Mouse (Mus musculus) CH12.LX (cell line): ENCODE data around the gene Slc22a5. TPM values are rescaled to one million over a fixed set of nuclear protein-coding genes. Genes with fewer than 3 reads are reported as not detected.
A peak's percentile ranks its signal among the peaks of the same experiment; 100 is the strongest.

Experiments used
- DNase-seq: peaks from one replicate; pipeline ENCODE4 v3.0.0-alpha.2; 2013; ENCODE audit errors: extremely low read depth
- H3K27ac ChIP-seq: 2 replicates; pipeline ENCODE4 v1.5.1; 2012; ENCODE audit warnings: low read depth, mild to moderate bottlenecking, control low read depth, moderate library complexity; ENCODE audit not compliant: insufficient read depth
- H3K27me3 ChIP-seq: replicated peaks from 2 replicates; pipeline ENCODE3; 2012; ENCODE audit warnings: inconsistent platforms
- H3K36me3 ChIP-seq, 2 experiments: replicated peaks in 1 of 2; 2 replicates each; pipeline versions ENCODE3 to v1.6.1; 2012; ENCODE audit warnings: inconsistent platforms in 1 of 2, low read length in 1 of 2, mild to moderate bottlenecking in 1 of 2, mixed read lengths in 1 of 2, moderate library complexity in 1 of 2; ENCODE audit not compliant: control insufficient read depth in 1 of 2, insufficient read depth in 1 of 2
- H3K4me1 ChIP-seq, 2 experiments: 2 replicates each; pipeline ENCODE4 v1.6.1; 2012; ENCODE audit warnings: inconsistent platforms in 1 of 2, moderate library complexity in 1 of 2; ENCODE audit not compliant: insufficient read depth in 2 of 2, control insufficient read depth in 1 of 2
- H3K4me2 ChIP-seq: 2 replicates; pipeline ENCODE4 v1.6.1; 2012; ENCODE audit warnings: low read depth, mild to moderate bottlenecking, control low read depth; ENCODE audit not compliant: poor library complexity, insufficient read depth, severe bottlenecking
- H3K4me3 ChIP-seq, 3 experiments: fragments of 150-350 bp in 1 of 3; sonication (generic) in 1 of 3; replicated peaks in 1 of 3; 2 replicates each; pipeline versions ENCODE3 to v1.5.1; 2011 to 2012; ENCODE audit warnings: low read depth in 2 of 3, low read length in 2 of 3, mild to moderate bottlenecking in 2 of 3, moderate library complexity in 2 of 3, control low read depth in 1 of 3, improper control_type of control experiment in 1 of 3, inconsistent platforms in 1 of 3, mixed read lengths in 1 of 3; ENCODE audit not compliant: poor library complexity in 1 of 3
- H3K79me2 ChIP-seq: replicated peaks from 2 replicates; pipeline ENCODE4 v1.6.1; 2012; ENCODE audit warnings: mild to moderate bottlenecking, moderate library complexity; ENCODE audit not compliant: control insufficient read depth, poor library complexity, insufficient read depth, severe bottlenecking; ENCODE audit errors: extremely low read depth
- H3K9ac ChIP-seq: 2 replicates; pipeline ENCODE4 v1.6.1; 2012; ENCODE audit warnings: low read depth, mild to moderate bottlenecking, control low read depth, moderate library complexity; ENCODE audit not compliant: insufficient read depth
- H3K9me3 ChIP-seq: replicated peaks from 2 replicates; pipeline ENCODE3; 2012; ENCODE audit warnings: low read length, inconsistent platforms, mixed read lengths
- BHLHE40 ChIP-seq: IDR thresholded peaks from 2 replicates; pipeline ENCODE4 v1.6.1; 2011; ENCODE audit warnings: mild to moderate bottlenecking, low read depth, low read length, improper control_type of control experiment
- CHD1 ChIP-seq: IDR thresholded peaks from 2 replicates; pipeline ENCODE4 v1.6.1; 2012; ENCODE audit warnings: low read depth, low read length, improper control_type of control experiment, inconsistent platforms
- CHD2 ChIP-seq: IDR thresholded peaks from 2 replicates; pipeline ENCODE4 v1.6.1; 2011; ENCODE audit warnings: low read length, improper control_type of control experiment
- ELF1 ChIP-seq: IDR thresholded peaks from 2 replicates; pipeline ENCODE4 v1.6.1; 2014; ENCODE audit warnings: low read depth, mild to moderate bottlenecking, inconsistent platforms, low read length, improper control_type of control experiment
- EP300 ChIP-seq: IDR thresholded peaks from 2 replicates; pipeline ENCODE4 v1.6.1; 2011; ENCODE audit warnings: low read length, improper control_type of control experiment
- GABPA ChIP-seq: IDR thresholded peaks from 2 replicates; pipeline ENCODE4 v1.6.1; 2012; ENCODE audit warnings: low read depth, low read length, improper control_type of control experiment, inconsistent platforms; ENCODE audit not compliant: insufficient replicate concordance
- HCFC1 ChIP-seq: IDR thresholded peaks from 2 replicates; pipeline ENCODE4 v1.6.1; 2012; ENCODE audit warnings: low read depth, mild to moderate bottlenecking, inconsistent platforms, low read length, improper control_type of control experiment
- IRF4 ChIP-seq: IDR thresholded peaks from 2 replicates; pipeline ENCODE4 v1.6.1; 2014; ENCODE audit warnings: low read depth, mild to moderate bottlenecking, inconsistent platforms, low read length, improper control_type of control experiment
- JUND ChIP-seq: conservative IDR thresholded peaks from 2 replicates; pipeline ENCODE4 v1.6.1; 2011; ENCODE audit warnings: low read depth, low read length, improper control_type of control experiment
- KAT2A ChIP-seq: IDR thresholded peaks from 2 replicates; pipeline ENCODE4 v1.6.1; 2012; ENCODE audit warnings: low read length, improper control_type of control experiment, inconsistent platforms; ENCODE audit not compliant: insufficient replicate concordance
- MAX ChIP-seq: IDR thresholded peaks from 2 replicates; pipeline ENCODE4 v1.6.1; 2011; ENCODE audit warnings: low read length, improper control_type of control experiment
- MAZ ChIP-seq: IDR thresholded peaks from 2 replicates; pipeline ENCODE4 v1.6.1; 2012; ENCODE audit warnings: low read depth, mild to moderate bottlenecking, inconsistent platforms, low read length, improper control_type of control experiment, moderate library complexity
- MXI1 ChIP-seq: IDR thresholded peaks from 2 replicates; pipeline ENCODE4 v1.6.1; 2011; ENCODE audit warnings: mild to moderate bottlenecking, low read depth, low read length, improper control_type of control experiment
- MYC ChIP-seq: IDR thresholded peaks from 2 replicates; pipeline ENCODE4 v1.6.1; 2011; ENCODE audit warnings: low read depth, mild to moderate bottlenecking, improper control_type of control experiment, low read length
- NELFE ChIP-seq: IDR thresholded peaks from 2 replicates; pipeline ENCODE4 v1.6.1; 2011; ENCODE audit warnings: low read depth, low read length, improper control_type of control experiment
- NRF1 ChIP-seq: IDR thresholded peaks from 2 replicates; pipeline ENCODE4 v1.6.1; 2014; ENCODE audit warnings: low read depth, mild to moderate bottlenecking, inconsistent platforms, low read length, improper control_type of control experiment, moderate library complexity
- PAX5 ChIP-seq: IDR thresholded peaks from 2 replicates; pipeline ENCODE4 v1.6.1; 2012; ENCODE audit warnings: low read length, inconsistent platforms, mixed read lengths
- POLR2A ChIP-seq: IDR thresholded peaks from 2 replicates; pipeline ENCODE4 v1.6.1; 2011; ENCODE audit warnings: low read depth, mild to moderate bottlenecking, improper control_type of control experiment, low read length
- POLR2AphosphoS2 ChIP-seq: IDR thresholded peaks from 2 replicates; pipeline ENCODE4 v1.6.1; 2011; ENCODE audit warnings: low read depth, low read length, improper control_type of control experiment
- RAD21 ChIP-seq: IDR thresholded peaks from 2 replicates; pipeline ENCODE4 v1.6.1; 2011; ENCODE audit warnings: low read depth, mild to moderate bottlenecking, low read length, improper control_type of control experiment, moderate library complexity
- RCOR1 ChIP-seq: conservative IDR thresholded peaks from 2 replicates; pipeline ENCODE4 v1.6.1; 2012; ENCODE audit warnings: low read depth, mild to moderate bottlenecking, inconsistent platforms, low read length, improper control_type of control experiment
- SIN3A ChIP-seq: IDR thresholded peaks from 2 replicates; pipeline ENCODE4 v1.6.1; 2012; ENCODE audit warnings: low read length, improper control_type of control experiment, inconsistent platforms
- SMC3 ChIP-seq: IDR thresholded peaks from 2 replicates; pipeline ENCODE4 v1.6.1; 2011; ENCODE audit warnings: low read depth, low read length, improper control_type of control experiment
- TBP ChIP-seq: conservative IDR thresholded peaks from 2 replicates; pipeline ENCODE4 v1.6.1; 2011; ENCODE audit warnings: low read depth, low read length, improper control_type of control experiment
- TCF12 ChIP-seq: IDR thresholded peaks from 2 replicates; pipeline ENCODE4 v1.6.1; 2014; ENCODE audit warnings: low read depth, mild to moderate bottlenecking, inconsistent platforms, low read length, improper control_type of control experiment
- USF1 ChIP-seq: IDR thresholded peaks from 2 replicates; pipeline ENCODE4 v1.6.1; 2014; ENCODE audit warnings: low read depth, mild to moderate bottlenecking, inconsistent platforms, low read length, improper control_type of control experiment
- ZKSCAN1 ChIP-seq: IDR thresholded peaks from 2 replicates; pipeline ENCODE4 v1.6.1; 2012; ENCODE audit warnings: low read depth, inconsistent platforms, low read length, improper control_type of control experiment, borderline replicate concordance
- ZMIZ1 ChIP-seq: IDR thresholded peaks from 2 replicates; pipeline ENCODE4 v1.6.1; 2012; ENCODE audit warnings: low read depth, mild to moderate bottlenecking, inconsistent platforms, low read length, improper control_type of control experiment
- dilution Hi-C: fragments of 300-500 bp; cut with MboI; formaldehyde crosslinking; loops from 2 replicates; pipeline ENCODE4 v1.14.3; 2020; ENCODE audit warnings: low sequenced_read_pairs; ENCODE audit not compliant: extremely low pct_unique_long_range_greater_than_20kb, extremely low pct_ligation_motif_present
- in situ Hi-C: fragments of 300-500 bp; cut with MboI; formaldehyde crosslinking; loops from 3 replicates; pipeline ENCODE4 v1.14.3; 2019; ENCODE audit warnings: low sequenced_read_pairs, low pct_ligation_motif_present, low pct_unique_long_range_greater_than_20kb, mixed read lengths
- polyA plus RNA-seq: library from polyadenylated mRNA; unstranded; fragments of >175 nt; gene quantifications from 2 replicates; pipeline ENCODE4 v1.2.1, GENCODE M21; 2012; ENCODE audit warnings: low read depth; ENCODE audit not compliant: insufficient read length
- total RNA-seq, 2 experiments: library from RNA; depleted of rRNA; stranded (reverse); fragments of 300-350 nt in 1 of 2; fragments of >200 nt in 1 of 2; gene quantifications; 2 replicates each; pipeline ENCODE4 v1.2.3; 2012 to 2014

Gene Slc22a5
- total and polyA plus RNA-seq, 3 experiments = 5.6 to 6.7 (median 6.2) TPM

DNA sequence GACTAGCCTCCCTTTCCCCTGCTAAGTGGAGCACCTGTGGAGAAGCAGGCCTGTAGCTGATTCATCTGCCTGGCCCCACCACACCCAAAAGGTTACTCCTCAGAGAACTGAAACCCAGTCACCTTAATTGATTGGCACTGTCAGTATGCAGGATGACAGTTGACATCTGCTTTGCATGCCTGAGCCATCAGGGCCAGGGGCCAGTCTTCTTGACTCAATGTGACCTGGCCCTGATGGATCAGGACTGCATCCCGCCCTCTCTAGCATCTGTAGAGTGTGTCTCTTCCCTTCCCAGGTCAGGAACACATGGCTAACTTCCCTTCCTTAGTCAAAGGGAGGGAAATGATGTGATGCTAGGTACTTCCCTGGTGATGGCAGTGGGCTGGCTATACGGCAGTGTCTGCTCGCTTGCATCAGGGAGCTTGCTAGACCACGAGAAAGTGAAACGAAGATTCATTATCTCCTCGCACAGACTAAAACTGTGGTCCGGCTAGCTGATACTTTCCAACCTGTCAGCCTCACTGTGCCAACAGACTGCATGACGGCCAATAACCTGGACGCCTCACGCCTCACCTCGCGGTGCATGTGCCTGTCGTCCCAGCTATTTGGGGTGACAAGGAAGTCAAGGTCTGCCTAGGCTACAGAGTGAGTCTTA lies 70.8 kb downstream of the Slc22a5 start (continued):
- no peak for TF ChIP-seq GABPA
- TF ChIP-seq NRF1 = no peak
- no peak for TF ChIP-seq POLR2AphosphoS2
- TF ChIP-seq TCF12 = peak; percentile 95
- TF ChIP-seq RAD21 = no peak
- TF ChIP-seq ZKSCAN1 = no peak

DNA sequence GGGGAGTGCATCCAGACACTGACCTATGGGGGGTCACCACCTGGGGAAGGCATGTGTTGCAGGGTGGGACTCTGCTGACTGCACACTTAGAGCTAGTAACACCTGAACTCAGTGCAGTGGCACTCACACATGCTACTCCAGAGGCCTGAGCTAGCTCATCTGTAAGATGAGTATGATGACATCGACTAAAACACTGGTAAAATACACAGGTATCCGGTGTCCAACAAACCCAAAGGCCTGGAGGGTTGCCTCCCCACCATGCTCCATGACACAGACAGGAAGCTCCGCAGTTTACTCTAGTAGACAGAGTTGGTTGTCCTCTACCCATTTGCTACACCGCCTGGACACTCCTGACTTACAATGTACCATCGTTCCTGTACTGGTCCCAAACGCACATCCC lies 71.9 kb downstream of the Slc22a5 start:
- in situ Hi-C loops = no loop called here
- H3K36me3 ChIP-seq = no peaks in the 10 kb centered on the region
- no peak overlapping the region for H3K9ac ChIP-seq
- peak overlapping the region; percentile 84; the same call in 1 of the 2 replicates for H3K4me2 ChIP-seq
- no peaks in the 10 kb centered on the region for H3K9me3 ChIP-seq
- peak overlapping the region; percentile 100 for H3K27ac ChIP-seq
- dilution Hi-C loops = no loop called here
- no peak for TF ChIP-seq GABPA
- TF ChIP-seq MYC = 0 out of 2 replicates have a peak, but pooled peaks have one; percentile 43
- TF ChIP-seq, all 38 proteins: peak for 1
- H3K79me2 ChIP-seq = no peaks in the 10 kb centered on the region
- peak; percentile 33 for DNase-seq
- H3K4me3 ChIP-seq = peak overlapping the region in 1 of 3 experiments; percentile 9
- H3K4me1 ChIP-seq = peaks cover 49 to 77% of the 10 kb centered on the region in 2 experiments
- H3K27me3 ChIP-seq = no peaks in the 10 kb centered on the region

DNA sequence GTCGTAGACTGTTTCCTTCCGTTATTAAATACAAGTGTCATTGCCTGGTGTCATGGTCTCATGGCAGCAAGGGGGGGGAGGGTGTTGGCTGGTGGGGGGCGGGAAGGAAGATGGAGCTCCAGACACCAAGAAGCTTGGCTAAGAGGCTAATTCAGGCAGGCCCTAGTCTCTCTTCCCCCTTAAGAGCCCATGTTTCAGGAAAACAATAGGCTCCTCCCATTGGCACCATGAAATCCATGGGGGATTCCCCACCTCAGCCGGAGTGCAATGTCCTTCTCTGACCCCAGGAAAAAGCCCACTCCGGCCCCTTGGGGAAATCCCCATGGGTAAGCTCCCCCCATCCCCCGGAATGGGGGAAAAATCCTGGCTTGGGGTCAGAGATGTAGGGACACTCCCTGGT lies 72.7 kb downstream of the Slc22a5 start:
- Histone ChIP-seq H3K79me2 (no peaks in the 10 kb centered on the region), H3K9ac (peak overlapping the region; percentile 15; the same call in 1 of the 2 replicates), H3K4me2 (peak overlapping the region; percentile 0), H3K4me3 (no peak overlapping the region), H3K27me3 (no peaks in the 10 kb centered on the region), H3K36me3 (no peaks in the 10 kb centered on the region), H3K9me3 (no peaks in the 10 kb centered on the region), H3K4me1 (peaks cover 54 to 77% of the 10 kb centered on the region in 2 experiments), H3K27ac (peak overlapping the region; percentile 100)
- dilution Hi-C loops = no loop called here
- DNase-seq = peak; percentile 49
- in situ Hi-C loops = no loop called here
- TF ChIP-seq TBP = no peak
- TF ChIP-seq BHLHE40 = peak; percentile 78
- peak; percentile 21; the same call in 1 of the 2 replicates for TF ChIP-seq MAX
- TF ChIP-seq ZKSCAN1 = no peak
- no peak for TF ChIP-seq PAX5
- no peak for TF ChIP-seq JUND
- TF ChIP-seq CHD2 = peak; percentile 86; the same call in 1 of the 2 replicates
- peak; percentile 36; the same call in 1 of the 2 replicates for TF ChIP-seq HCFC1
- TF ChIP-seq SMC3 = peak; percentile 23; the same call in 1 of the 2 replicates
- peak; percentile 88 for TF ChIP-seq TCF12
- peak; percentile 88 for TF ChIP-seq IRF4
- peak; percentile 93 for TF ChIP-seq RCOR1
- peak; percentile 58 for TF ChIP-seq ELF1
- no peak for TF ChIP-seq USF1
- 0 out of 2 replicates have a peak, but pooled peaks have one; percentile 44 for TF ChIP-seq MXI1
- peak; percentile 62; the same call in 1 of the 2 replicates for TF ChIP-seq SIN3A
- TF ChIP-seq KAT2A = peak; percentile 68; the same call in 1 of the 2 replicates
- no peak for TF ChIP-seq POLR2AphosphoS2
- no peak for TF ChIP-seq GABPA
- TF ChIP-seq MYC = peak; percentile 46; the same call in 1 of the 2 replicates
- 0 out of 2 replicates have a peak, but pooled peaks have one; percentile 41 for TF ChIP-seq ZMIZ1
- peak; percentile 99 for TF ChIP-seq MAZ
- no peak for TF ChIP-seq POLR2A
- peak; percentile 85 for TF ChIP-seq EP300
- no peak for TF ChIP-seq CHD1
- TF ChIP-seq NELFE = no peak
- TF ChIP-seq RAD21 = no peak; the same call in 1 of the 2 replicates
